In the genomic region with DNA sequence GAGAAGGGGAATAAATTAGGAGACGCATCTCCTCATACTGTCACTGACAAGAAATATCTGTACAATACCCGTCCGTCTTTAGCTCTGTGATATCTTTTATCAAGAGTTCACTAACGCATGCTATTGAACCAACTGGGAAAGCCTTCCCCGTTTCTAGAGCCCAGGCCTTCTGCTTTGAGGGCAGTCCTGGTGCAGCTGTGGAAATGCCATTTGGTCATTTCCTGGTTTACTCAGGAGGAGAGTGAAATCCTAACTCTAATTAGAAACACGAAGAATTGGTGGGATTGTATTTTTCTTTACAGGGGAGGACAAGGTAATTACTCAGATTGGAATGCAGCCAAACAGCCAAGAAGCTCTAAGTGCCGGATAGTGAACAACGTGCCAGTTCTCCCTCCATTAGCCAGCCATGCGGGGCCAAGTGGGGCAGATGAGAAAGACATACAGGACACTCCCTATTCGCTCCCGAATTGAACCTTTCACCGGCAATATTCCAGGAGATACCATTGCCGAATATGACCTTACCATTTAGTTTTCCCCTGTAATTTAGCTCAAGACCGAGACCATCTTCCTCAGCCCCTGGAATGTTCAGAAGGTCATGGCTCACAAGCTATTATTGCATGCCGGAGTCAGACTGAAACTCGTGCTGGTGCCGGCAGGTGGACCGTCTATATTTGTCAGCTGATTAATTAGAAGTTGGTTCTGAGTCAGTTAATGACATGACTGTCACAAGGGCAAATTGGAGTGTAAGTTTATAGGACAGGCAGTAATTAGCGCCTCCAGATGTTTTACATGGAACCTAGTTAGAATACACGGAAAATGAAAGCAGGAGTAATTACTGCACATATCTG, we compare ENCODE assay signal across 12 mouse cellular contexts. TPM values are rescaled to one million over a fixed set of nuclear protein-coding genes. Genes with fewer than 3 reads are reported as not detected.
DNase-seq lines count a peak whose midpoint lies in the region; ATAC-seq and TF ChIP-seq lines count a peak whose summit lies in the region.
"Had no signal": no experiment of that assay in that cellular context is flagged by ENCODE, and none has a peak within 500 bp of the region (broad histone marks: within the 10 kb centered on the region; RNA-seq: fewer than 3 reads in every experiment).

No protein-coding gene starts in this region.

- H3K4me2 ChIP-seq in forebrain, embryonic 11.5 days (ENCODE audit: low read depth, low read length, severe bottlenecking), result no peak overlapping the region
- H3K4me2 ChIP-seq in kidney, postnatal 0 days (ENCODE audit: low read length), result peak overlapping the region; percentile 22
- H3K4me2 ChIP-seq in limb, embryonic 14.5 days (replicated peaks; ENCODE audit: low read depth, low read length, severe bottlenecking), result no peak overlapping the region
- H3K4me2 ChIP-seq: embryonic facial prominence, embryonic 13.5 days; lung, embryonic 15.5 days had no signal

- no peaks in the 10 kb centered on the region for H3K36me3 ChIP-seq in forebrain, embryonic 11.5 days (ENCODE audit: control insufficient read depth, insufficient read depth, low read length)
- H3K36me3 ChIP-seq in forebrain, embryonic 10.5 days (replicated peaks), result no peaks in the 10 kb centered on the region
- no peaks in the 10 kb centered on the region for H3K36me3 ChIP-seq in kidney, postnatal 0 days (ENCODE audit: insufficient read depth, low read length)
- H3K36me3 ChIP-seq in kidney, adult 2 months (ENCODE audit: control insufficient read depth, insufficient read depth, low read length), result no peaks in the 10 kb centered on the region
- H3K36me3 ChIP-seq in embryonic facial prominence, embryonic 10.5 days (replicated peaks), result no peaks in the 10 kb centered on the region
- no peaks in the 10 kb centered on the region for H3K36me3 ChIP-seq in limb, embryonic 14.5 days (ENCODE audit: control insufficient read depth, insufficient read depth, low read length)
- H3K36me3 ChIP-seq: embryonic facial prominence, embryonic 13.5 days; lung, embryonic 15.5 days had no signal

- no peak for TF ChIP-seq CTCF in kidney, postnatal 0 days (IDR thresholded peaks at IDR 0.05; ENCODE audit: low read depth)
- no peak for TF ChIP-seq CTCF in kidney, adult 2 months (conservative IDR thresholded peaks at IDR 0.05; ENCODE audit: insufficient read depth, insufficient read length, low read depth, low read length)
- TF ChIP-seq CTCF in lung, adult 2 months (IDR thresholded peaks at IDR 0.05; ENCODE audit: insufficient read depth, low read length), result no peak

- no peak overlapping the region for H3K4me3 ChIP-seq in forebrain, embryonic 11.5 days (ENCODE audit: low read depth, low read length)
- no peak overlapping the region for H3K4me3 ChIP-seq in forebrain, embryonic 10.5 days
- H3K4me3 ChIP-seq in kidney, postnatal 0 days (replicated peaks; ENCODE audit: low read depth, low read length), result no peak overlapping the region
- no peak overlapping the region for H3K4me3 ChIP-seq in kidney, adult 2 months (ENCODE audit: insufficient read depth, low read depth, low read length)
- H3K4me3 ChIP-seq in embryonic facial prominence, embryonic 10.5 days, result no peak overlapping the region
- no peak overlapping the region for H3K4me3 ChIP-seq in limb, embryonic 14.5 days (replicated peaks; ENCODE audit: low read length)
- H3K4me3 ChIP-seq in lung, adult 2 months (replicated peaks; ENCODE audit: extremely low read depth, low read depth, low read length), result no peak overlapping the region
- H3K4me3 ChIP-seq: embryonic facial prominence, embryonic 13.5 days; lung, embryonic 15.5 days had no signal

- no peak for TF ChIP-seq POLR2A in kidney, adult 2 months (IDR thresholded peaks at IDR 0.05; ENCODE audit: low read depth, low read length)
- no peak for TF ChIP-seq POLR2A in limb, embryonic 14.5 days (IDR thresholded peaks at IDR 0.05; ENCODE audit: borderline replicate concordance, extremely low read depth, insufficient read depth, insufficient read length)
- no peak for TF ChIP-seq POLR2A in lung, adult 2 months (IDR thresholded peaks at IDR 0.05; ENCODE audit: borderline replicate concordance, extremely low read depth, low read depth, low read length)

- no peaks in the 10 kb centered on the region for H3K9me3 ChIP-seq in forebrain, embryonic 11.5 days (ENCODE audit: control insufficient read depth, low read length)
- H3K9me3 ChIP-seq in forebrain, embryonic 10.5 days, result no peaks in the 10 kb centered on the region
- no peaks in the 10 kb centered on the region for H3K9me3 ChIP-seq in kidney, postnatal 0 days (replicated peaks; ENCODE audit: low read length)
- H3K9me3 ChIP-seq in embryonic facial prominence, embryonic 10.5 days, result no peaks in the 10 kb centered on the region
- H3K9me3 ChIP-seq in limb, embryonic 14.5 days (ENCODE audit: control insufficient read depth, low read length), result no peaks in the 10 kb centered on the region
- H3K9me3 ChIP-seq: embryonic facial prominence, embryonic 13.5 days; lung, embryonic 15.5 days had no signal

- H3K27ac ChIP-seq in forebrain, embryonic 11.5 days (ENCODE audit: low read depth, low read length), result no peak overlapping the region
- no peak overlapping the region for H3K27ac ChIP-seq in forebrain, embryonic 10.5 days
- peak overlapping the region; percentile 34; the same call in 1 of the 2 replicates for H3K27ac ChIP-seq in kidney, postnatal 0 days
- no peak overlapping the region for H3K27ac ChIP-seq in kidney, adult 2 months (ENCODE audit: insufficient read depth, low read depth, low read length)
- no peak overlapping the region for H3K27ac ChIP-seq in embryonic facial prominence, embryonic 10.5 days (replicated peaks)
- H3K27ac ChIP-seq in limb, embryonic 14.5 days (replicated peaks; ENCODE audit: low read depth, low read length), result no peak overlapping the region
- H3K27ac ChIP-seq: embryonic facial prominence, embryonic 13.5 days; lung, embryonic 15.5 days had no signal

- no peak overlapping the region for H3K9ac ChIP-seq in forebrain, embryonic 11.5 days (ENCODE audit: low read length)
- no peak overlapping the region for H3K9ac ChIP-seq in kidney, postnatal 0 days (ENCODE audit: low read depth, low read length)
- H3K9ac ChIP-seq in limb, embryonic 14.5 days (ENCODE audit: low read depth, low read length, severe bottlenecking), result no peak overlapping the region
- H3K9ac ChIP-seq: embryonic facial prominence, embryonic 13.5 days; lung, embryonic 15.5 days had no signal

- peak; percentile 12; the same call in 1 of the 2 replicates for ATAC-seq in forebrain, embryonic 11.5 days (replicated peaks; ENCODE audit: low FRiP score)
- peak; percentile 80 for ATAC-seq in kidney, postnatal 0 days (replicated peaks; ENCODE audit: low FRiP score, low read depth)
- ATAC-seq in limb, embryonic 14.5 days (ENCODE audit: low FRiP score, low read depth), result no peak

- WGBS in forebrain, embryonic 11.5 days, result 79% methylated on average over 20 of the region's 20 CpGs
- 86% methylated on average over 20 of the region's 20 CpGs for WGBS in forebrain, embryonic 10.5 days
- WGBS in kidney, postnatal 0 days, result 22% methylated on average over 20 of the region's 20 CpGs
- 31% methylated on average over 20 of the region's 20 CpGs for WGBS in kidney, adult 2 months
- 67% methylated on average over 20 of the region's 20 CpGs for WGBS in embryonic facial prominence, embryonic 10.5 days
- whole genome bisulfite sequencing in limb, embryonic 14.5 days, result 42% methylated on average over 20 of the region's 20 CpGs
- WGBS in lung, adult 2 months, result 71% methylated on average over 20 of the region's 20 CpGs

- H3K4me1 ChIP-seq in forebrain, embryonic 11.5 days (replicated peaks; ENCODE audit: control insufficient read depth, insufficient read depth, low read length), result no peaks in the 10 kb centered on the region
- no peaks in the 10 kb centered on the region for H3K4me1 ChIP-seq in forebrain, embryonic 10.5 days
- 0 out of 2 replicates have a peak, but pooled peaks cover 3% of the 10 kb centered on the region for H3K4me1 ChIP-seq in kidney, postnatal 0 days (replicated peaks; ENCODE audit: insufficient read depth, low read length)
- no peaks in the 10 kb centered on the region for H3K4me1 ChIP-seq in kidney, adult 2 months (ENCODE audit: control insufficient read depth, insufficient read depth, low read length)
- peaks cover 19% of the 10 kb centered on the region for H3K4me1 ChIP-seq in embryonic facial prominence, embryonic 10.5 days
- no peaks in the 10 kb centered on the region for H3K4me1 ChIP-seq in limb, embryonic 14.5 days (ENCODE audit: control insufficient read depth, insufficient read depth, low read length)
- no peaks in the 10 kb centered on the region for H3K4me1 ChIP-seq in lung, adult 2 months (ENCODE audit: control insufficient read depth, insufficient read depth, low read length)
- H3K4me1 ChIP-seq: lung, embryonic 15.5 days had no signal

- H3K27me3 ChIP-seq in forebrain, embryonic 11.5 days (ENCODE audit: control insufficient read depth, insufficient read depth, low read length), result no peaks in the 10 kb centered on the region
- H3K27me3 ChIP-seq in forebrain, embryonic 10.5 days (ENCODE audit: poor library complexity, severe bottlenecking), result no peaks in the 10 kb centered on the region
- H3K27me3 ChIP-seq in kidney, postnatal 0 days (ENCODE audit: insufficient read depth, low read length), result no peaks in the 10 kb centered on the region
- H3K27me3 ChIP-seq in kidney, adult 2 months (replicated peaks; ENCODE audit: control insufficient read depth, insufficient read depth, low read length), result no peaks in the 10 kb centered on the region
- no peaks in the 10 kb centered on the region for H3K27me3 ChIP-seq in embryonic facial prominence, embryonic 10.5 days (replicated peaks; ENCODE audit: low read depth, poor library complexity, severe bottlenecking)
- no peaks in the 10 kb centered on the region for H3K27me3 ChIP-seq in limb, embryonic 14.5 days (ENCODE audit: control insufficient read depth, insufficient read depth, low read length)
- H3K27me3 ChIP-seq: embryonic facial prominence, embryonic 13.5 days; lung, embryonic 15.5 days had no signal

- no peak for DNase-seq in forebrain, embryonic 11.5 days (ENCODE audit: low spot score)
- DNase-seq in forebrain, embryonic 10.5 days (ENCODE audit: extremely low spot score, low spot score), result no peak
- peak; percentile 87 for DNase-seq in kidney, postnatal 0 days (ENCODE audit: low spot score)
- no peak for DNase-seq in kidney, adult 2 months
- DNase-seq in embryonic facial prominence, embryonic 10.5 days (ENCODE audit: low spot score), result peak; percentile 37
- DNase-seq in limb, embryonic 14.5 days (ENCODE audit: low spot score), result peak; percentile 15
- no peak for DNase-seq in spleen, postnatal 10 days (ENCODE audit: low spot score in 2 of 2)
- no peak for DNase-seq in lung, adult 2 months
- DNase-seq: cerebellum, postnatal 14 days; heart, postnatal 14 days had no signal

RNA-seq across cellular contexts. Expression of a gene that starts 43.1 kb away (rescaled TPM):
- polyA plus RNA-seq in forebrain, embryonic 11.5 days (2014; fragmentation: Nextera tagmentation; extraction: Ambion mirVana), result 12.5 and 14.4 TPM in 2 replicates
- 2.9 and 3.2 TPM in 2 replicates for polyA plus RNA-seq in forebrain, embryonic 10.5 days (2016; fragmentation: Nextera tagmentation; extraction: Ambion mirVana)
- 18.3 and 18.4 TPM in 2 replicates for polyA plus RNA-seq in kidney, postnatal 0 days (2015; fragmentation: Nextera tagmentation; extraction: Ambion mirVana)
- polyA plus RNA-seq in kidney, adult 2 months (2012; rRNA removed), result 11.3 and 13.0 TPM in 2 replicates
- polyA plus RNA-seq in embryonic facial prominence, embryonic 10.5 days (2016; fragmentation: Nextera tagmentation; extraction: Ambion mirVana), result 2.3 and 2.4 TPM in 2 replicates
- polyA plus RNA-seq in limb, embryonic 14.5 days (2012; rRNA removed), result 2.0 and 2.5 TPM in 2 replicates
- 2.3 and 4.0 TPM in 2 replicates for polyA plus RNA-seq in limb, embryonic 14.5 days (2014; fragmentation: Nextera tagmentation; extraction: Ambion mirVana)
- polyA plus RNA-seq in lung, adult 2 months (2012; rRNA removed), result 2.8 and 5.5 TPM in 2 replicates

Comparison
In these comparisons a context has a peak if more than half of its experiments do, and no peak if none do; other contexts are left out.
1. DNase-seq: peak in kidney, postnatal 0 days (single experiment), embryonic facial prominence, embryonic 10.5 days (single experiment) and limb, embryonic 14.5 days (single experiment); none in forebrain, embryonic 11.5 days (single experiment), forebrain, embryonic 10.5 days (single experiment), kidney, adult 2 months (single experiment), spleen, postnatal 10 days (0 of 2) and lung, adult 2 months (single experiment).